Mouse (Mus musculus) kidney, embryonic 15.5 days (tissue): ENCODE data around the gene Frat1. TPM values are rescaled to one million over a fixed set of nuclear protein-coding genes. Genes with fewer than 3 reads are reported as not detected.

ENCODE experiments used
- ATAC-seq: fragments of 200-750 bp; cut with Nextera tagmentation; replicated peaks from 2 replicates; pipeline ENCODE4 v1.8.0; 2017; ENCODE audit warnings: moderate TSS enrichment; ENCODE audit not compliant: low FRiP score
- H3K27ac ChIP-seq: fragments of 300-500 bp; sonication (generic); 2 replicates; pipeline ENCODE4 v1.5.1; 2015; ENCODE audit warnings: mild to moderate bottlenecking, inconsistent platforms
- H3K27me3 ChIP-seq: fragments of 300-500 bp; sonication (generic); 2 replicates; pipeline ENCODE4 v1.6.1; 2015; ENCODE audit warnings: inconsistent platforms
- H3K36me3 ChIP-seq: fragments of 300-500 bp; sonication (generic); 2 replicates; pipeline ENCODE4 v1.6.1; 2015; ENCODE audit warnings: inconsistent platforms
- H3K4me1 ChIP-seq: fragments of 300-500 bp; sonication (generic); 2 replicates; pipeline ENCODE4 v1.6.1; 2015; ENCODE audit warnings: inconsistent platforms
- H3K4me2 ChIP-seq: fragments of 300-500 bp; sonication (generic); 2 replicates; pipeline ENCODE4 v1.6.1; 2015; ENCODE audit warnings: moderate library complexity, mild to moderate bottlenecking, inconsistent platforms
- H3K4me3 ChIP-seq: fragments of 300-500 bp; sonication (generic); replicated peaks from 2 replicates; pipeline ENCODE4 v1.5.1; 2015; ENCODE audit warnings: mild to moderate bottlenecking, inconsistent platforms
- H3K9ac ChIP-seq: fragments of 300-500 bp; sonication (generic); 2 replicates; pipeline ENCODE4 v1.6.1; 2015; ENCODE audit warnings: mild to moderate bottlenecking, inconsistent platforms
- H3K9me3 ChIP-seq: fragments of 300-500 bp; sonication (generic); replicated peaks from 2 replicates; pipeline ENCODE4 v1.6.1; 2016; ENCODE audit warnings: inconsistent platforms
- WGBS: fragments of 180-500 bp; shearing (Covaris S2); methylation state at CpG from one replicate; pipeline ENCODE4 v1.1.7; 2015; ENCODE audit warnings: mixed read lengths; 5-methylcytosine and 5-hydroxymethylcytosine counted together
- polyA plus RNA-seq: library from polyadenylated mRNA; unstranded; fragments of >200 nt; fragmentation: Nextera tagmentation; extraction: Ambion mirVana; gene quantifications from 2 replicates; pipeline ENCODE4 v1.2.1, GENCODE M21; 2015

Frat1 gene
- polyA plus RNA-seq, 1 experiment from 2014 or later: 5.6 TPM

DNA sequence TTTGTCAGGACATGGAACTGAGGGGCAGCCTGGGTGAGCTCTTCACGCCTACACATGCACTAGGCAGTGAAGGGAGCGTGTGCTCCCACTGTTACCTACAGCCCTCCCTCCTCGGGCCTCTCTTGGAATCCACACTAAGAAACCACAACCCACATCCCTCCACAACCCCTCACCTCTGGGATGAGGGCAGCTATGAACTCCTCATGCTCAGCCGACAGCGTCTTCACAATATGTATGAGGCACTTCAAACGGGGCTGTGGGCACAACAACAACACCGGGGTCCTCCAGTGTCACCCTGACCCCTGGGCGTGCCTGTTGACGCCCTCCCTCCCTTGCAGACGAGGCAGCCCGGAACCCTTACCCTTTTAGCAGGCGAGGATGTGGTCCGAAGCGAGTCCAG, 44.6 kb downstream of the Frat1 start:
- H3K27ac ChIP-seq: no peak overlapping the region
- H3K4me3 ChIP-seq: no peak overlapping the region
- no peaks in the 10 kb centered on the region for H3K4me1 ChIP-seq
- H3K9ac ChIP-seq: no peak overlapping the region
- H3K9me3 ChIP-seq: no peaks in the 10 kb centered on the region
- no peak for ATAC-seq
- peaks cover 86% of the 10 kb centered on the region for H3K36me3 ChIP-seq
- H3K4me2 ChIP-seq: no peak overlapping the region
- no peaks in the 10 kb centered on the region for H3K27me3 ChIP-seq
- WGBS: 95% methylated on average over 14 of the region's 14 CpGs

DNA sequence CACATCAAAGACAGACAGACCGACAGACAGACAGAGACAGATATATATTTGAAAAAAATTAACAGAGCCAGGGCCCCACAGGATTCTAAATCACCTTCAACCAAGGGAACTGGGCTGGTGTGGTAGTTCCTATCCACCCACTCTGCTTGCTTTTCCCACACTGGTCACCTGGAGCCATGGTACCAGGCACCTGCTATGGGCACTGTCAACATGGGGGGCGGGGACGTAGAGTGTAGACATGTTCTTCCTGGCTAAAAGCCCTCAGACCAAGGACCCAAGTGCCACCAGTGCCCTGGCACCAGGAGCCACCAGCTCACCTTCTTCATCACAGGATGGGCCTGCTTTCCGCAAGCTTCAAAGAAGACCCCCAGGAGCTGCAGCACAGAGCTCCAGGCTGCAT, 52.1 kb downstream of the Frat1 start:
- no peaks in the 10 kb centered on the region for H3K27me3 ChIP-seq
- H3K9me3 ChIP-seq: no peaks in the 10 kb centered on the region
- ATAC-seq: no peak
- no peak overlapping the region for H3K9ac ChIP-seq
- no peak overlapping the region for H3K4me3 ChIP-seq
- H3K36me3 ChIP-seq: peaks cover 86% of the 10 kb centered on the region
- 99% methylated on average over 4 of the region's 4 CpGs for WGBS
- no peak overlapping the region for H3K4me2 ChIP-seq
- H3K27ac ChIP-seq: no peak overlapping the region
- no peaks in the 10 kb centered on the region for H3K4me1 ChIP-seq

Other genes with a start within 250 kb of the Frat1 start
- 1.9 and 2.8 TPM in 2 replicates for gene Gm340, start 247.6 kb upstream of the Frat1 start, polyA plus RNA-seq
- gene Slit1, start 86.3 kb upstream of the Frat1 start, polyA plus RNA-seq: 6.1 and 6.3 TPM in 2 replicates
- 29.7 and 29.9 TPM in 2 replicates for gene Arhgap19, start 27.9 kb upstream of the Frat1 start, polyA plus RNA-seq
- 4.8 and 5.9 TPM in 2 replicates for gene Frat2, start 18.2 kb downstream of the Frat1 start, polyA plus RNA-seq
- gene Rrp12, start 66.2 kb downstream of the Frat1 start, polyA plus RNA-seq: 17.8 and 18.8 TPM in 2 replicates
- gene Pgam1, start 82.0 kb downstream of the Frat1 start, polyA plus RNA-seq: 688 and 748 TPM in 2 replicates
- 85.1 TPM in 2 replicates for gene Exosc1, start 103.5 kb downstream of the Frat1 start, polyA plus RNA-seq
- 81.6 and 89.6 TPM in 2 replicates for gene Zdhhc16, start 103.5 kb downstream of the Frat1 start, polyA plus RNA-seq
- gene Mms19, start 151.2 kb downstream of the Frat1 start, polyA plus RNA-seq: 40.6 and 45.6 TPM in 2 replicates
- 29.0 and 32.3 TPM in 2 replicates for gene Ubtd1, start 151.8 kb downstream of the Frat1 start, polyA plus RNA-seq
- 0.35 TPM in 1 of 2 replicates, not detected in the other for gene Ankrd2, start 206.0 kb downstream of the Frat1 start, polyA plus RNA-seq
- 19.7 and 21.1 TPM in 2 replicates for gene Hoga1, start 215.6 kb downstream of the Frat1 start, polyA plus RNA-seq
- 0.54 and 0.62 TPM in 2 replicates for gene 4933411K16Rik, start 222.3 kb downstream of the Frat1 start, polyA plus RNA-seq